Mouse (Mus musculus) spleen, postnatal 36 days (tissue): Measurements from ENCODE around the gene Chst5.
"Not testable (repeated sequence)": the region's sequence is repeated elsewhere in the genome, so short reads cannot be mapped to it uniquely, and the experiment has no call there.

ENCODE experiments used
- DNase-seq, 2 experiments: peaks; one replicate each; pipeline ENCODE4 v3.0.0; 2022; ENCODE audit warnings: low spot score in 2 of 2, mixed read lengths in 1 of 2

Gene Chst5

GRCm38 (mm10) chr8:111909621-111910450, at the start of gene Chst5:
TSS of gene Chst5 (minus strand) at chr8:111910447.
- no peak for DNase-seq

- no peak for DNase-seq
These were observed 47.0 kb upstream of the Chst5 start for GRCm38 (mm10) chr8:111957231-111957630.

DNA sequence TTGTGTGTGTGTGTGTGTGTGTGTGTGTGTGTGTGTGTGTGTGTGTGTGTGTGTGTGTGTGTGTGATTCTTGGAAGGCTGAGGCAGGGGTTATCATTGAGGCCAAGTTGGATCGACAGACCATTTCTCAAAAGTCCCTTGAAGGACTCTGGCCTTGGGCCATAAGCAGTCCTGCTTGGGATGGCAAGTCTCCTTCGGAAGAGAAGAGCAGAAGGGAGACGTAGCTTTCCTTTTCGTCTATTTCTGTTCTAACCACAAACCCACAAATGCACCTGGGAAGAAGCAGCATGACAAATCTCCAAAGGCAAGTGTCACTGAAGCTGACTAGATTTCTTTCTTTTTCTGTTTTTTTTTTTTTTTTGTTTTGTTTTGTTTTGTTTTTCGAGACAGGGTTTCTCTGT, 45.6 kb upstream of the Chst5 start:
- no peak for DNase-seq

GRCm38 (mm10) chr8:111954844-111955594, 44.8 kb upstream of the Chst5 start:
- DNase-seq: no peak

DNA sequence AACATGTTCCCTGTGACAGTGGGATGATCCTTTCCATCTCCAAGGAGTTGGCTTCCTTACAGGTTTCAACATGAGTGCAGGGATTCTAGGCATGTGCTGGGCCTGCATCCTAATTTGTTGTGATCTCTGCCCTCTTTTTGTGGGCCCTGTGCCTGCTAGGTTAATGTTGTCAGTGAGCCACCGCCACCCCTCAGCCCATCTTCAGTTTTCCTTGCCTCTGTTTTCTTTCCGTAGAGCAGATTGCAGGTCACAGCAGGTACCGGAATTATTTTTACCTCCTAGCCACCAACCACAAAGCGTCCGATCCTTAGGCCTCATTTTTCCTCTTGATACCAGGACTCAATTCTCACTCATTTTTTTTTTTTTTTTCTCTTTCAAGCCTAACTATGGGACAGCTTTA, 41.7 kb upstream of the Chst5 start:
- no peak for DNase-seq

DNA sequence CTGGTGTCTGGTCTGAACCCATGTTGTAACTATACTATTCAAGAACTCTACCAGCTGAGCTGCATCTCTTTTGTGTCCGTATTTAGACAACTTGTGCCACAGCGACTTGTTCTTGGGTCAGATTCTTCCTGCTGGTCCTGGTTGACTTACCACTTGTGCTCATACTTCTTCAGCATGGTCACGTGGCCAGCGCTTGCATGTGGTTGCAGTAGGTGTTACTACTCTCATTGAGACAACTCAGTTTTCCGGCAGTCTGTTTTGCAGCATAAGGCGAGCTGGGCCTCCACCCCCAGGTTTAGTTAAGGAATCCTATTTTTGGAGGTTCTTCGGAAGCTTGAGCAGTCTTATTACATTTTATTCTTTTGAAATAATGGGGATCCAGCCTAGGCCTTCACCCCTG, 41.1 kb upstream of the Chst5 start:
- peak; percentile 78 to 81 for DNase-seq

DNA sequence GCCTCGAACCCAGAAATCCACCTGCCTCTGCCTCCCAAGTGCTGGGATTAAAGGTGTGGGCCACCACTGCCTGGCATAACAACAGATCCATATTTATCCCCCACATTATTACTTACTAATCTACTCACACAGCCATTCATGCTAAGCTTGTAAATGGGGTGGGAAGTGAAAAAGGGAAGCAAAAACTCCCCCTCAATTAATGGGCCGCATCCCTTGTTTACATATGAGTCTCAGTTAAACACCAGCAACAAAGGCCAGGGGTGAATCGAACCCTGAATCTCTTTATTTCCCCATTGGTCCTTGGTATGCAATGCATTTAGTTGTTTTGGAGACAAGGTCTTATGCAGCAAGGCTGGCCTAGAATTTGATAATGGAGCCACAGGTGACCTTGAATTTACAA, 40.6 kb upstream of the Chst5 start:
- DNase-seq: peak; percentile 44 to 53

GRCm38 (mm10) chr8:111947954-111948353, 37.7 kb upstream of the Chst5 start:
- DNase-seq: no peak

DNA sequence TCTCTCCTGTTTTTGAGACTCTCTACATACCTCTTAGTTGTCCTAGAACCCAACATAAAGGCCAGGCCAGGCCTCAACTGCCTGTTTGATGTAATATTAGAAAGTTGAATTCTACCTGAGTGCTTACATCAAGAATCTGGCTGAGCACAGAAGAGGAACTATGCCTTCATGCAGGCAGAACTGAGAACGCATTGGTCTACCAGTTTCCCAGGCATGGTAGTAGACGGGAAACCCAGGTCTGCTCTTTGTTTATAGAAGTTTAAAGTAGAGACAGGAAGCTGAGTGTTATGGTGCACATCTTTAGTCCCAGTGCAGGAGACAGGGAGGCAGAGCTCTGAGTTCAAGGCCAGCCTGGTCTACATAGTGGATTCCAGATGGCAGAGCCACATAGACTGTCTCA, 36.9 kb upstream of the Chst5 start:
- peak; percentile 59 to 61 for DNase-seq

DNA sequence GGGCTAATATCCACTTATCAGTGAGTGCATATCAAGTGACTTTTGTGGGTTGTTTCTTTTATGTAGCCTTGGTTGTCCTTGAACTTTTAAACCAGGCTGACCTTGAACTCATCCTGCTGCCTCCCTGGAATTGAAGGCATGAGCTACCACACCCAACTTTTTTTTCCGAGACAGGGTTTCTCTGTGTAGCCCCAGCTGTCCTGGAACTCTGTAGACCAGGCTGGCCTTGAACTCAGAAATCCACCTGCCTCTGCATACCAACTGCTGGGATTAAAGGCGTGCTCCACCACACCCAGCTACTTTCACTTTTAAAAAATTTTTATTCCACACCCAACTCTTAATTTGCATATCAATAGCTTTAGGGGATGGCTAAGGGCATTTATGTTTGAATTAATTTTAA, 33.3 kb upstream of the Chst5 start:
- DNase-seq: no peak

GRCm38 (mm10) chr8:111941101-111941454, 30.8 kb upstream of the Chst5 start:
- DNase-seq: peak; percentile 41 to 49

DNA sequence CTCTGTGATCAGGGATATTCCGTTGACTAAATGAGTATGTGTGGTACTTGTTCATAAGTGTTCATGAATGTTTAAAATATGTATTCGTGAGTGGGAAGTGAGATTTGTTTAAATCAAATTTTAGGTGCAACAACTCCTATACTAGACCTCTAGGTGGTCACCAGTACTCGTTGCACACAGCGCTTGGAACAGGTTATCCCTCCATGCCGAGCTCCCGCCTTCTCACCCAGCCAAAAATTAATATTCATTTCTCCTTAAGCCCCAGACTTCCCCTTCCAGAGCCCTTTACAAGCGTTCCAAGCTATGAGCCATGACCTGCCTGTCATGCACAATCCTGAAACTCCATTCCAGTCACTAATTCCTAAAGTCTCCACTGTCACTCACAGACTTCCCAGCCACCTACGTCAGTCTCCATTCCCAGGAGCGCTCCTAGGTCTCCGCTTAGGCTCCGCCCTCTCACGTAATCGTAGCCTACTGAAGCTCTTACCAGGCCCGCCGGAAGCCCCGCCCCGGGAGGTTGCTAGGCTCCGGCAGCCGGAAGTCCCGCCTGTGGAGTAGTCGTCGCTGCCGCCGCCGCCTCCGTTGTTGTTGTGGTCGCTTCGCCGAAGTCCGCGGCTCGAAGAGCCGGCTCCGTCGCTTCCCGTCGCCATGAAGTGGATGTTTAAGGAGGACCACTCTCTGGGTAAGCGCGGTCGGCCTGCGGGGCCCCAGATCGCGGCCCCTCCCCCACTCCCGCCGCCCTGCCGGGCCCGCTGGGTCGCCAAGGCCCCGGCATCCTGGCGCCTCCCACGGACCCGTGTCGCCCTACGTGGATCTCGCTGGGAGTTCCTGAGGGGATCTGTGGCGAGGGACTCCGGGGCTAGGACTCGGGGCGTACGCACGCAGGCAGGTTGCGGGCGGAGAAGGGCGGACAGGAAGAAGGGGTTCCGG, 30.2 kb upstream of the Chst5 start, which contains the start of gene Gabarapl2:
Gene Gabarapl2, plus strand, starts transcription at position 533 of the 930 bp plus-strand sequence.
- peak; percentile 94 to 96 for DNase-seq

GRCm38 (mm10) chr8:111939516-111940142, 29.4 kb upstream of the Chst5 start:
- DNase-seq: peak; percentile 60 to 73

DNA sequence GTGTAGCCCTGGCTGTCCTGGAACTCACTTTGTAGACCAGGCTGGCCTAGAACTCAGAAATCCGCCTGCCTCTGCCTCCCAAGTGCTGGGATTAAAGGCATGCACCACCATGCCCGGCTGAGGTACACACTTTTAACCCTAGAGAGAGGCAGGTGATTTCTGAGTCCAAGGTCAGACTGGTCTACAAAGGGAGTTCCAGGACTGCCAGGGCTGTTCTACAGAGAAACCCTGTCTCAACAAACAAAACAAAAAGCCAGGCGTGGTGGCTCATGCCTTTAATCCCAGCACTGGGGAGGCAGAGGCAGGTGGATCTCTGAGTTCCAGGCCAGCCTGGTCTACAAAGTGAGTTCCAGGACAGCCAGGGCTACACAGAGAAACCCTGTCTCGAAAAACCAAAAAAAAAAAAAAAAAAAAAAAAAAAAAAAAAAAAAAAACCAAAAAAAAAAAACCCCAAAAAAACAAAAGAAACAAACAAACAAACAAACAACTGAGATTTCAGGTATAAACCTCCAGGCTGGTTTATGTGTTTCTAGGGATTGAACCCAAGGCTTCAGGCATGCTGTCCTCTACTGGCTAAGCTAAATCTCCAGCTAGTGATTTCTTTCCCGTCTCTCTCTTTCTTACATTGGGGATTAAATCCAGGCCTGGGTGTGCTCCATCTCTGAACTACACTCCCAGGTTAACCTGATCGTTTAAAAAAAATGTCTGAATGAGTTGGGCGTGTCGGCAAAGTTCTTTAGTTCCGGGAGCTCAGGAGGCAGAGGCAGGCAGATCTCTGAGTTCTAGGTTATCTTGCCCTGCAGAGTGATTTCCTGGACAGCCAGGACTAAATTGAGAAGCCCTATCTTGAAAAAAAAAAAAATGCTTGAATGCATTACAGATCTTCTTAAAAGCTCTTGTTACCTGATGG, 28.1 kb upstream of the Chst5 start:
- DNase-seq: not testable (repeated sequence)

DNA sequence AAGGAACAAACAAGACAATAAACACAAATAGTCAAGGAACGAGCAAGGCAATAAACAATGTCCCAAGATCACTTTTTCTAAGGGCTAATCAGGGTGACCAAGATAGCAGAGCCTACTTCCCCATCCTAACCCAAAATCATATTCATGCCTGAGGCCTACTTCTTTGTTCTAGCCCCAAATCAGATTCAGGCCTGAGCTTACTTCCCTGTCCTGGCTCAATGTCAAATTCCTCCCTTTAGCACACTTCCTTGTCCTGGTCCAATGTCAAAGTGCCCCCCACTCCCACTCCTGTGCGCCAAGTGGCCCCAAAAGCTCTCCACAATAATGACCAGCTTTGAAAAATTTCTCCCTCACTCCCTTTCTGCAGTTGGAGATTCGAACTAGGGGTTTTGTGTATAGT, 26.9 kb upstream of the Chst5 start:
- DNase-seq: no peak

- no peak for DNase-seq
These were observed 24.0 kb upstream of the Chst5 start for GRCm38 (mm10) chr8:111934201-111934600.

DNA sequence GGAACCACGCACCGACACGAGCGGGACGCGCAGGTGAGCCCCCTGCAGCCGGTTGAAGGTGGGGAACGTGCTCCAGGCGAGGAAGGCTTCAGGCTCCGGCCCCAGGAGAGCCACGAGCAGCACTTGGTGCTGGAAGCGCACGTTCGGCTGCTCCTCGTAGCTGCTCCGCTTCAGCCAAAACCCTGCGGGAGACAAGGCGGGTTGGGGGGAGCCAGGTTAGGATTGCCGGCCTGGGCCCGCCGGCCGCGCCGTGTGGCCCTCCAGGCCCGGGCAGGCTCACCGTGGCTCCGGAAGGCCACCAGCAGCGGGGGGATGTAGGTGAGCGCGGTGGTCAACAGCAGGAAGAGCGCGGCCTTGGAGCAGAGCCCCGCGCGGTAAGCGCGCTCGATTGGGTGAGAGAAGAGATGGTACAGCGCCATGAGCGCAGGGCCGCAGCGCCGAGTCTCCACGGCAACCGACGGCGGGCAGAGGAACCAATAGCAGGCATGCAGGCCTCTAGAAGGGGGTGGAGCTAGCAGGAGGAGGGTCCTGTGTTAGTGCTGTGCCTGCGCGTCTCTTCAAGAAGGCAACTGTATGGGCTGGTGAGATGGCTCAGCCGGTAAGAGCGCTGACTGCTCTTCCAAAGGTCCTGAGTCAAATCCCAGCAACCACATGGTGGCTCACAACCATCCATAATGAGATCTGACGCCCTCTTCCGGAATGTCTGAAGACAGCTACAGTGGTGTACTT, 23.3 kb upstream of the Chst5 start, which contains the start of gene Tmem231:
Gene Tmem231, minus strand, starts transcription at position 534 of the 729 bp plus-strand sequence.
- peak; percentile 92 to 93 for DNase-seq

GRCm38 (mm10) chr8:111932580-111933336, 22.5 kb upstream of the Chst5 start:
- peak; percentile 69 to 81 for DNase-seq

GRCm38 (mm10) chr8:111931721-111932120, 21.5 kb upstream of the Chst5 start:
- no peak for DNase-seq
